Mouse (Mus musculus) testis, adult 2 months (tissue): Measurements from ENCODE around the gene Ankrd33b.

ENCODE experiments used
- CTCF ChIP-seq: fragments of 200-500 bp; IDR thresholded peaks from 2 replicates; pipeline ENCODE4 v1.5.1; 2012; ENCODE audit warnings: low read depth, mild to moderate bottlenecking, inconsistent platforms, low read length, moderate library complexity; ENCODE audit not compliant: control insufficient read depth, insufficient read depth, insufficient replicate concordance
- POLR2A ChIP-seq: fragments of 200-500 bp; IDR thresholded peaks from 2 replicates; pipeline ENCODE4 v1.6.1; 2012; ENCODE audit warnings: low read depth, mild to moderate bottlenecking, inconsistent platforms, low read length, moderate library complexity; ENCODE audit not compliant: control insufficient read depth

DNA sequence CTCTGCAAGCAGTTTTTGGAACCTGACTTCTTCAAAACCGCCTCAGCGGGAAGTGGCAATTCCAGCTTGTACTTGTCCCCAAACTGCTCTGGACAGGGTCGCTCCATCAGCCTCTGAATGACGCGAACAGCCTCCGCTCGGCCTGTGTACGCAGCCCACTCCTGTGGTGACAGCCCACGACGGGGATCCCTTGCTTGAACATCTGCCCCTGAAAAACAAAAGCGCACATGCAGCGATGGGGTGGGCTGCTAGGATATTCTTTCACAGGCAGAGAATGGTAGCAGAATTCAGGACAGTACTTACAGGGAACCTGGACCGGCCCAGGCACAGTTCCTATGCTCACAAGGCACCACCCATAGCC lies 69.8 kb downstream of the Ankrd33b start:
- TF ChIP-seq POLR2A (no peak), CTCF (no peak)
